Mouse (Mus musculus) midbrain, embryonic 14.5 days (tissue): Measurements from ENCODE around the gene 0610040J01Rik. TPM values are rescaled to one million over a fixed set of nuclear protein-coding genes. Genes with fewer than 3 reads are reported as not detected.

ENCODE experiments used
- ATAC-seq: fragments of 200-750 bp; cut with Nextera tagmentation; 2 replicates; pipeline ENCODE4 v1.8.0; 2017; ENCODE audit warnings: moderate number of reproducible peaks, moderate library complexity; ENCODE audit not compliant: low FRiP score, low TSS enrichment
- DNase-seq: peaks from one replicate; pipeline ENCODE4 v3.0.0-alpha.2; 2015
- H3K27ac ChIP-seq: fragments of 300-500 bp; sonication (generic); replicated peaks from 2 replicates; pipeline ENCODE4 v1.5.1; 2014; ENCODE audit warnings: mild to moderate bottlenecking, low read depth, low read length, moderate library complexity
- H3K27me3 ChIP-seq: fragments of 300-500 bp; sonication (generic); 2 replicates; pipeline ENCODE4 v1.6.1; 2014; ENCODE audit warnings: low read length, control low read depth, mixed read lengths; ENCODE audit not compliant: control insufficient read depth, insufficient read depth
- H3K36me3 ChIP-seq: fragments of 300-500 bp; sonication (generic); 2 replicates; pipeline ENCODE4 v1.6.1; 2014; ENCODE audit warnings: low read length, control low read depth; ENCODE audit not compliant: control insufficient read depth, insufficient read depth
- H3K4me1 ChIP-seq: fragments of 300-500 bp; sonication (generic); 2 replicates; pipeline ENCODE4 v1.6.1; 2014; ENCODE audit warnings: mild to moderate bottlenecking, antibody characterized with exemption, low read length, control low read depth; ENCODE audit not compliant: control insufficient read depth, insufficient read depth
- H3K4me2 ChIP-seq: fragments of 300-500 bp; sonication (generic); 2 replicates; pipeline ENCODE4 v1.6.1; 2014; ENCODE audit warnings: mild to moderate bottlenecking, low read length, moderate library complexity
- H3K4me3 ChIP-seq: fragments of 300-500 bp; sonication (generic); replicated peaks from 2 replicates; pipeline ENCODE4 v1.5.1; 2014; ENCODE audit warnings: low read depth, low read length
- H3K9ac ChIP-seq: fragments of 300-500 bp; sonication (generic); replicated peaks from 2 replicates; pipeline ENCODE4 v1.6.1; 2014; ENCODE audit warnings: mild to moderate bottlenecking, low read length, moderate library complexity
- H3K9me3 ChIP-seq: fragments of 300-500 bp; sonication (generic); 2 replicates; pipeline ENCODE4 v1.6.1; 2016; ENCODE audit warnings: low read length, control low read depth, mixed read lengths; ENCODE audit not compliant: control insufficient read depth
- WGBS: fragments of 180-500 bp; shearing (Covaris S2); extraction: QIAGEN DNeasy Blood & Tissue Kit; methylation state at CpG from one replicate; pipeline ENCODE4 v1.1.7; 2014; 5-methylcytosine and 5-hydroxymethylcytosine counted together
- polyA plus RNA-seq: library from polyadenylated mRNA; unstranded; fragments of >200 nt; fragmentation: Nextera tagmentation; extraction: Ambion mirVana; gene quantifications from 2 replicates; pipeline ENCODE4 v1.2.1, GENCODE M21; 2014

The 0610040J01Rik gene
- polyA plus RNA-seq, result 1.3 and 1.6 TPM in 2 replicates

GRCm38 (mm10) chr5:63811819-63812508 is at the start of gene 0610040J01Rik:
Gene 0610040J01Rik (plus strand): TSS chr5:63812363.
- Histone ChIP-seq H3K27ac (no peak within 1 kb of the TSS), H3K9ac (peak within 1 kb of the TSS; percentile 39; the same call in 1 of the 2 replicates), H3K27me3 (peaks cover 23% of the 10 kb centered on the region), H3K4me2 (peak within 1 kb of the TSS; percentile 91), H3K4me1 (peaks cover 4% of the 10 kb centered on the region; the same call in 1 of the 2 replicates), H3K4me3 (peak within 1 kb of the TSS; percentile 50), H3K9me3 (no peaks in the 10 kb centered on the region), H3K36me3 (no peaks in the 10 kb centered on the region)
- peak; percentile 79 for ATAC-seq
- 3% methylated on average over 42 of the region's 42 CpGs for WGBS
- DNase-seq, result peak; percentile 84

- H3K4me1 ChIP-seq, result no peaks in the 10 kb centered on the region
- H3K27ac ChIP-seq, result no peak overlapping the region
- no peak overlapping the region for H3K4me2 ChIP-seq
- DNase-seq (peak; percentile 33), ATAC-seq (no peak)
- H3K4me3 ChIP-seq, result no peak overlapping the region
- H3K9ac ChIP-seq, result no peak overlapping the region
- 93% methylated on average over 4 of the region's 4 CpGs for WGBS
- H3K27me3 ChIP-seq, result no peaks in the 10 kb centered on the region
- no peaks in the 10 kb centered on the region for H3K36me3 ChIP-seq
- H3K9me3 ChIP-seq, result no peaks in the 10 kb centered on the region
These were observed 46.3 kb upstream of the 0610040J01Rik start for GRCm38 (mm10) chr5:63765886-63766285.

- WGBS, result 45% methylated on average over 6 of the region's 6 CpGs
- no peak overlapping the region for H3K4me2 ChIP-seq
- ATAC-seq, result 0 out of 2 replicates have a peak, but pooled peaks have one; percentile 8
These were observed 45.4 kb upstream of the 0610040J01Rik start for GRCm38 (mm10) chr5:63766715-63767114.

GRCm38 (mm10) chr5:63767464-63767863 is 44.7 kb upstream of the 0610040J01Rik start:
- no peak overlapping the region for H3K27ac ChIP-seq
- no peaks in the 10 kb centered on the region for H3K4me1 ChIP-seq
- ATAC-seq, result 0 out of 2 replicates have a peak, but pooled peaks have one; percentile 10
- DNase-seq, result no peak
- no peak overlapping the region for H3K9ac ChIP-seq
- H3K4me2 ChIP-seq, result no peak overlapping the region
- H3K4me3 ChIP-seq, result no peak overlapping the region
- no peaks in the 10 kb centered on the region for H3K36me3 ChIP-seq
- 70% methylated on average over 8 of the region's 8 CpGs for WGBS
- no peaks in the 10 kb centered on the region for H3K27me3 ChIP-seq
- H3K9me3 ChIP-seq, result no peaks in the 10 kb centered on the region

More at GRCm38 (mm10) chr5:63766715-63767114, 45.4 kb upstream of the 0610040J01Rik start:
- Histone ChIP-seq H3K9me3 (no peaks in the 10 kb centered on the region), H3K27me3 (no peaks in the 10 kb centered on the region), H3K27ac (no peak overlapping the region), H3K4me1 (no peaks in the 10 kb centered on the region), H3K4me3 (no peak overlapping the region), H3K9ac (no peak overlapping the region), H3K36me3 (no peaks in the 10 kb centered on the region)
- peak; percentile 93 for DNase-seq

GRCm38 (mm10) chr5:63768220-63768619 is 43.9 kb upstream of the 0610040J01Rik start:
- Histone ChIP-seq H3K27me3 (no peaks in the 10 kb centered on the region), H3K4me3 (no peak overlapping the region), H3K9me3 (no peaks in the 10 kb centered on the region), H3K4me2 (no peak overlapping the region), H3K4me1 (no peaks in the 10 kb centered on the region), H3K9ac (no peak overlapping the region), H3K36me3 (no peaks in the 10 kb centered on the region), H3K27ac (no peak overlapping the region)
- no peak for ATAC-seq
- DNase-seq, result no peak
- WGBS, result 88% methylated on average over 4 of the region's 4 CpGs

GRCm38 (mm10) chr5:63772971-63773370 is 39.2 kb upstream of the 0610040J01Rik start:
- Histone ChIP-seq H3K27ac (no peak overlapping the region), H3K9ac (no peak overlapping the region), H3K27me3 (no peaks in the 10 kb centered on the region), H3K36me3 (no peaks in the 10 kb centered on the region), H3K9me3 (no peaks in the 10 kb centered on the region), H3K4me3 (no peak overlapping the region), H3K4me2 (no peak overlapping the region), H3K4me1 (no peaks in the 10 kb centered on the region)
- 57% methylated on average over 2 of the region's 2 CpGs for WGBS
- no peak for ATAC-seq
- peak; percentile 19 for DNase-seq

- no peak overlapping the region for H3K9ac ChIP-seq
- WGBS, result 38% methylated on average over 1 of the region's 1 CpGs
- ATAC-seq (no peak), DNase-seq (no peak)
- H3K4me2 ChIP-seq, result no peak overlapping the region
- no peak overlapping the region for H3K4me3 ChIP-seq
- H3K9me3 ChIP-seq, result no peaks in the 10 kb centered on the region
- H3K27ac ChIP-seq, result no peak overlapping the region
- no peaks in the 10 kb centered on the region for H3K36me3 ChIP-seq
- no peaks in the 10 kb centered on the region for H3K27me3 ChIP-seq
- no peaks in the 10 kb centered on the region for H3K4me1 ChIP-seq
These were observed 38.6 kb upstream of the 0610040J01Rik start for GRCm38 (mm10) chr5:63773603-63774002.

GRCm38 (mm10) chr5:63788156-63788826 is 23.9 kb upstream of the 0610040J01Rik start:
- Histone ChIP-seq H3K27ac (no peak overlapping the region), H3K4me2 (no peak overlapping the region), H3K4me1 (no peaks in the 10 kb centered on the region), H3K9me3 (no peaks in the 10 kb centered on the region), H3K4me3 (no peak overlapping the region), H3K36me3 (no peaks in the 10 kb centered on the region), H3K27me3 (no peaks in the 10 kb centered on the region), H3K9ac (no peak overlapping the region)
- DNase-seq (no peak), ATAC-seq (no peak)
- 87% methylated on average over 10 of the region's 10 CpGs for WGBS
